Mouse (Mus musculus) thymus, postnatal 0 days (tissue): ENCODE measurements around the gene Itgb3. TPM values are rescaled to one million over a fixed set of nuclear protein-coding genes. Genes with fewer than 3 reads are reported as not detected.
"Not testable (repeated sequence)": the region's sequence is repeated elsewhere in the genome, so short reads cannot be mapped to it uniquely, and the experiment has no call there.

ENCODE experiments used
- DNase-seq: peaks from one replicate; pipeline ENCODE4 v3.0.0-alpha.2; 2015; ENCODE audit warnings: low spot score
- polyA plus RNA-seq: library from polyadenylated mRNA; unstranded; fragments of >200 nt; fragmentation: Nextera tagmentation; extraction: Ambion mirVana; gene quantifications from 2 replicates; pipeline ENCODE4 v1.2.1, GENCODE M21; 2015

The Itgb3 gene
- polyA plus RNA-seq, result 2.8 TPM in 2 replicates

DNA sequence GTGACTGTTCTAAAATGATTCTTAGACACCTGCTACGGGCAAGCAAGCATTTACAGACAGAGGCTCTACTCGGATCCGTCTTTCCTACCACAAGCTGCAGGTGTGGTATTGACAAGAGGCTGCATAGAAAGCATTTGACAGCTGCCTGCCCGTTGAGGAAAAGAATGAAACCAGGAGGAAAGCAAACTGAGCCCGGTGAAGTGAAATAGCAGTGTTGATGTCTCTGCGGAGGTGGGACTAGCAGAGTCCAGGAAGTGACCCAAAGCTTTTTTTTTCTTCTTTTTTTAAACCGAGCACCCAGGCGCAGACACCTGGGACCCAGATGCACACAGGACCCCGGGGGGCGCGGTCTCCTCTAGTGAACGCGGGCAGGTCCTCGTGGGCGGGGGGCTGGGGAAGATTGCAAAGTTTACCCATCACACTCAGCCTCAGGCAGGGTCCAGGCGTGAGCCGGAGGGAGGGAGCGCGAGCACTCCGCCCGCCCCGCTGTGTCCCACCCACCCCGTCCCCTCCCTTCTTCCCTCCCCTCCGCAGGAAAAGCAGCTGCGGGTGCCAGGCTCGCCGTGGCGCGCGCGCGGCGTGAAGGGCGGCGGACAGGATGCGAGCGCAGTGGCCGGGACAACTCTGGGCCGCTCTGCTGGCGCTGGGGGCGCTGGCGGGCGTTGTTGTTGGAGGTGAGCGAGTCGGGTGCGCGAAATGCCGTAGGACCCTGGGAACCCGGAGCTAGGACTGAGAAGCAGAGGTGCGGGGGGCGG is at the start of gene Itgb3:
Gene Itgb3, plus strand, starts transcription at position 510 of the 755 bp plus-strand sequence.
- peak; percentile 77 for DNase-seq

- no peak for DNase-seq
Observed at GRCm38 (mm10) chr11:104558065-104558464, 49.7 kb upstream of the Itgb3 start.

DNA sequence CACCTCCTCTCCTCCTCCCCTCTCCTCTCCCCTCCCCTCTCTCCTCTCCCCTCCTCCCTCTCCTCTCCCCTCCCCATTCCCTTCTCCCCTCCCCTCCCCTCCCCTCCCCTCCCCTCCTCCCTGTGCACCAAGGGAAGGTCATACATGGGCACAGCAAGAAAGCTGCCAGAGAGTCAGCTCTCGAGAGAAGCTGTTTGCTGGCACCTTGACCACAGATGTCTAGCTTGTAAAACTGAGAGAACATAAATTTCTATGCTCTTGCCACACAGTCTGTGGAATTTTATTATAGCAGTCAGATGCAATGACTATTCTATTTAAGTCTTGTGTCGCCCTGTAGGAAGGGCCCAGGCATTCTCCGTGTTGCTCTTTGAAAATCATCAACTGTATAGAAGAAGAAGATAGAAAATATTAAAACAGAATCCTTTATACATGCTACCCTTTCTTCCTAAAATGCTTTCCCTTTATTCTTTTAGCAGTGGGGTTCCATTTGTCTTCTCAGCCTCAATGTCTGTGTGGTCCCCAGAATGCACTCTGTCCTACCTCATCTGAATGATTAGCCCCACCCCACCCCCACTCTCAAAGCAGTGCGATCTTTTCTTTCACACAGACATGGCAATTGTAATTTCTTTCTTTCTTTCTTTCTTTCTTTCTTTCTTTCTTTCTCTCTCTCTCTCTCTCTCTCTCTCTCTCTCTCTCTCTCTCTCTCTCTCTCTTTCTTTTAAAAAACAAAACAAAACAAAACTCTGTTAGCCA is 49.0 kb upstream of the Itgb3 start:
- no peak for DNase-seq

GRCm38 (mm10) chr11:104560971-104561370 is 46.8 kb upstream of the Itgb3 start:
- DNase-seq, result no peak

DNA sequence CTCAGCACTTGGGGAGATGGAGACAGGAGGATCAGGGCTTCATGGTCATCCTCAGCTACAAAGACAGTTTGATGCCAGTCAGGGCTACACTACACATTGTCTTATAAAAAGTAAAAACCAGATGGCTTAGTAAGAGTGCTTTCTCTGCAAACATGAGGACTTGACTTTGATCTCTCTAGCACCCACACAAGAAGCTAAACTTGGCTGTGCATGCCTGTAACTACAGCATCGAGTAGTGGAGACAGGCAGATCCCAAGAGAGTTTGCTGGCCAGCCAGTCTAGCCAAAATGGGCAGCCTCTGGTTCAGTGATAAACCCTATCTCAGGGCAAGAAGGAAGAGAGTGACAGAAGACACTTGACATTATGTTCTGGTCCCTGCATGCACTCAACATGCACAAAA is 44.3 kb upstream of the Itgb3 start:
- no peak for DNase-seq

- no peak for DNase-seq
Observed at GRCm38 (mm10) chr11:104565172-104565571, 42.6 kb upstream of the Itgb3 start.

DNA sequence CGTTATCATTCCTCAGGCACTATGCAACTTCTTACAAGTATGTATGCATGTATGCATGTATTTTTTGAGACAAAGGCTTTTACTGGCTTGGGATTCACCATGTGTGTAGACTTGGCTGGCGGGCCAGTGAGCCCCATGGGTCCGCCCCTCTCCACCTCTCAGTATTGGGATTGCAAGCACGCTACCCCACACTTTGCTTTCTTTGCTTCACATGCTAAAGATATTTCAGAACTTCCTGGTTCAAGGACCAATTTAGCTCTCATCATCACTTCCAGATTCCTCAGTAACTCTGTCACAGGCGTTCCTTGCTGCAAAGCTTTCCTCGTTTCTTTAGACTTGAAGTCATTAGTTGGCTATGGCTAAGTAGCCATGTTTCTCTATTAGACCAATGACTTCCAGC is 41.7 kb upstream of the Itgb3 start:
- DNase-seq, result no peak

DNA sequence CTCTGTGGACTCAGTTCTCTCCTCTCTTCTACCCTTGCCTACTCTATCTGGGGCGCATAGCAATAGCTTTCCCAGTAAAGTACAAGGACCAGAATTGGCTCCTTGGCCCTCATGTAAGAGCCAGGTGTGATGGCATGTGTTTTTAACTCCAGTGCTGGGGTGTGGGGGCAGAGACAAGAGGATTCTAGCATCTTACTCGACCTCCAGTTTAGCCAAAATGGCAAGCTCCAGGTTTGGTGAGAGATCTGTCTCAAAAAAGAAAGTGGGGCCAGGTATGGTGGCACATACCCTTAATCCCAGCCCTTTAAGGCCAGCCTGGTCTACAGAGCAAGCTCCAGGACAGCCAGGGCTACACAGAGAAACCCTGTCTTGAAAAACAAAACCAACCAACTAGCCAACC is 41.0 kb upstream of the Itgb3 start:
- DNase-seq, result no peak

- DNase-seq, result no peak
Observed at GRCm38 (mm10) chr11:104567736-104568135, 40.1 kb upstream of the Itgb3 start.

DNA sequence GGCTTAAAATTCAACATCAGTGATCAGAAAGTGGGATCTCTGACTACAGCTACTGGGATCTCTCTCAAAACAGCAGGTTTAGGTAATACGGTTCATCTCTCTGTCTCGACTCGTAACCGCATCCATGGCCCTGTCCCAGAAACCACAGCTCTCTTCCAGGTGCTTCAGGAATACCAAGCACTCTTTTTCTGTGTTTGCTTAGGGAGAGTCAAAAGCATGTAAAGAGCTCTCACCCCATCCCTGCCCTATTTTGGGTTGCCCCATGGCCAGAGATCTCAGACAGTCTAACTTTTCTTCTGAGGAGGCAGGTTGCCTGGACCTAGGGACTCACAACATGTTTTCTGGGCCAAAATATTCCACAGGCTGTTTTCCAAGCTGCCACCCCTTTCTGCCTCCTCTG is 39.5 kb upstream of the Itgb3 start:
- DNase-seq, result no peak

DNA sequence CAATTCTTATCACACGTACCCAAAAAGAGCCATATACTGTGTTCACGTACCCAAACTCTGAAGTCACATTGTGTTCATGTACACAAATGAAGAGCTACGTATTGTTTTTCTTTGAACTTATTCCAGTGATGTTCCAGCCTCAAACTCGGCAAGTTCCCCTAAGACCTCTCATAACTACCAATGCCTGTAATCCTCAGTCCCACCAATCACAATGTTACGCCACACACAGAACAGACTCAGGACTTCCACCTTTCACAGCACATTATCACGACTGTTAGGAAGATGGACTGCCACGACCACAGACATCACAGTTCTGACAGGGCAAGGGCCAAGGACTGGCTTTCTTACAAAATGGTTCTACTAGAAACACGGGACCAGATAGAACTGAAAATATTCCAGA is 37.3 kb upstream of the Itgb3 start:
- not testable (repeated sequence) for DNase-seq

DNA sequence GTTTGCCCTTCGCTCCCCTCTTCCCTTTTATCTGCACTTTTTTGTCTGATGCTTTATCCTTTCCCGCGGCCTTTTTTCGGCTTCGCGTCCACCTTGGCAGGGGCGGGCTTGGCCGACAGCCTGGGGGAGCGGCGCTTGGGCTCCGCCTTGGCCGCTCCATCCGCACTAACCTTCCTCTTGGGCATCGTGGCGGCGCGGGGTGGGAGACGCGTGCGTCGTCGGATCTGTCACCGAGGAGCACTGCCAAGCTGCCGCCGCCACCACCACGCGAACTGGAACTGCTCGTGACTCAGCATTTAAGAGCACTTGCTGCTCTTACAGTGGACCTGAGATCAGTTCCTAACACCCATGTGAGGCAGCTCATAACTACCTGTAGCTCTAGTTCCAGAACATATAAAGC is 36.4 kb upstream of the Itgb3 start:
- peak; percentile 31 for DNase-seq

GRCm38 (mm10) chr11:104572091-104572490 is 35.7 kb upstream of the Itgb3 start:
- no peak for DNase-seq

GRCm38 (mm10) chr11:104572566-104572965 is 35.2 kb upstream of the Itgb3 start:
- no peak for DNase-seq

DNA sequence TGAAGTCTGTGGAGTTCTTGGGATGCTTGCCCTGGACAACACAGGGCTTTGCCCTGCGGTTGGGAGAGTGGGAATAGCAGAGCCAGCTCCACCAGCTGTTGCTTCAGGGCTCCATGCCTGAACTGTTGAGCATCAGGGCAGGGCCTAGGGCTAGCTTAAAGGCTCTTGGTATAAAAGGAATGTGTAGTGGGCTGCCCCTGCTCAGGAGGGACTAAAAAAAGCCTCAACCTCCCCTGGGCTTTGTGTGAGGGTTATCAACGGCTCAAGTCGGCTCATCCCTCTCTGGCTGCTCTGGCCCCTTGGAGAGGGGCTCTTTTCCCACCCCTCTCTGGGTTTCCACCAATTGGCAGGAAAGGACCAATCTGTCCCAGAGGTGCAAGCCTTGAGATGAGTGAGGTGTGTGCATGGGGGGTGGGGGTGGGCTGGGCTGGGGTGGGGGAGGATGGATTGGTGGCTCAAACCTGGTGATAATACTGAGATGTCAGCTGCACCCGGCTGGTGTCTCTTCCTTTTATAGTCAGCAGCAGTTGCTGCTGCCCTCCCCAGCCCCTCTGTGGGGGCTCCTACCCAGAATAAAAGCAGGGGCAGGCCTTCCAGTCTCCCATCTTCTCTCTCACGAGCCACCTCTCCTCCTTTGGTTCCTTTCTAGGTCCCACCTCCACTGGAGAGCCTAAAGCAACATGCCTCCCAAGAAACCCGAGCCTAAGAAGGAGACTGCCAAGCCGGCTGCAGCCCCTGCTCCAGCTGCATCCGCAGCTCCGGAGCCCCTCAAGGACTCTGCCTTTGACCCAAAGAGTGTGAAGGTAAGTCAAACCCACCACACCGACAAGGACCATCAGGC is 30.8 kb upstream of the Itgb3 start:
- DNase-seq, result no peak

DNA sequence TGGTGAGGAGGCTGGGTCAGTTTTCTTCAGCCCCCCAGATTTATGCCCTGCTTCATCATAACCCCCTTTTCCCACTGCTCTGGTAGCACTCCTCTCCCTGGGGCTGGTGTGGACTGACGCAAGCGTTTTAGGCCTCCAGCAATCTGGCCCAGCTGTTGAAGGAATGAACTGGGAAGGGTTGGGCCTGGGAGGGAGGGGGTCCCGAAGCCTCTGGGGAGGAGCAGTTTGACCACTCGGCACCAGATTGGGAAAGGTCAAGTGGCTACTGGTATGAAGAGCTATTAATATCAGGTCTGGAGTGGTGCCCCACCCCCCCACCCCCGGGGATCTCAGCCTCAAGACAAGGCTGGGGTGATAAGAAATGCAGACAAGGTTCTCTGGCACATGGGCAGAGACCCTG is 29.7 kb upstream of the Itgb3 start:
- DNase-seq, result no peak

GRCm38 (mm10) chr11:104579084-104579483 is 28.7 kb upstream of the Itgb3 start:
- no peak for DNase-seq

DNA sequence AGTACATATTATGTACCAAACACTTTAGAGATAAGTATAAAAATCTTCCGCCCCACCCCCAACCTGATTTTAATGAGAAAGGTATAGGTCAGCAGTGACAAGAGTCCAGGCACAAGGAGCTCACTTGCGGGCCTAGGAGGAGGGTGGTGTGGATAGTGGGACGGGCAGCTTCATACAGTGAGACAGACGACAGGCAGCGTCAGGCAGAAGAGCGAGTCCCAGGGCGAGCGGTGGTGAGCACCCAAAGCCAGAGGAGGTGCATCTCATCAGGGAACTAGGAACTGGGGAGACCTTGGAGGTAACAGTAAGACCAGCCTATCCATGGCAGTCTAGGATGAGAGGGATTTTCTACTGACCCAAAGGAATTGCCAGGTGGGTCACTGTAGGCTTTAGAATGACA is 28.2 kb upstream of the Itgb3 start:
- DNase-seq, result no peak

GRCm38 (mm10) chr11:104580091-104580490 is 27.7 kb upstream of the Itgb3 start:
- DNase-seq, result no peak

- DNase-seq, result no peak
Observed at GRCm38 (mm10) chr11:104580606-104581005, 27.2 kb upstream of the Itgb3 start.

GRCm38 (mm10) chr11:104581446-104582307 is 26.1 kb upstream of the Itgb3 start:
- DNase-seq, result peak; percentile 70
